Mouse (Mus musculus) stomach, postnatal 0 days (tissue): ENCODE data around the gene Fam110c. TPM values are rescaled to one million over a fixed set of nuclear protein-coding genes. Genes with fewer than 3 reads are reported as not detected.

Source experiments
- ATAC-seq: fragments of 200-750 bp; cut with Nextera tagmentation; 2 replicates; pipeline ENCODE4 v1.8.0; 2017; ENCODE audit not compliant: low FRiP score, low TSS enrichment
- DNase-seq: peaks from one replicate; pipeline ENCODE4 v3.0.0-alpha.2; 2016; ENCODE audit warnings: low spot score
- H3K27ac ChIP-seq: fragments of 300-500 bp; sonication (generic); replicated peaks from 2 replicates; pipeline ENCODE4 v1.5.1; 2014; ENCODE audit warnings: mild to moderate bottlenecking, control low read depth
- H3K27me3 ChIP-seq: fragments of 300-500 bp; sonication (generic); 2 replicates; pipeline ENCODE4 v1.6.1; 2014; ENCODE audit warnings: low read length; ENCODE audit not compliant: control insufficient read depth, insufficient read depth
- H3K36me3 ChIP-seq: fragments of 300-500 bp; sonication (generic); 2 replicates; pipeline ENCODE4 v1.6.1; 2014; ENCODE audit warnings: low read length, mixed read lengths; ENCODE audit not compliant: control insufficient read depth, insufficient read depth
- H3K4me1 ChIP-seq: fragments of 300-500 bp; sonication (generic); replicated peaks from 2 replicates; pipeline ENCODE4 v1.6.1; 2014; ENCODE audit warnings: antibody characterized with exemption; ENCODE audit not compliant: control insufficient read depth, insufficient read depth
- H3K4me2 ChIP-seq: fragments of 300-500 bp; sonication (generic); replicated peaks from 2 replicates; pipeline ENCODE4 v1.6.1; 2014; ENCODE audit warnings: low read depth, mild to moderate bottlenecking, control low read depth, moderate library complexity
- H3K4me3 ChIP-seq: fragments of 300-500 bp; sonication (generic); 2 replicates; pipeline ENCODE4 v1.5.1; 2014; ENCODE audit warnings: low read depth, low read length, control low read depth
- H3K9ac ChIP-seq: fragments of 300-500 bp; sonication (generic); 2 replicates; pipeline ENCODE4 v1.6.1; 2014; ENCODE audit warnings: mild to moderate bottlenecking, low read length, control low read depth, mixed read lengths
- H3K9me3 ChIP-seq: fragments of 300-500 bp; sonication (generic); 2 replicates; pipeline ENCODE4 v1.6.1; 2016; ENCODE audit warnings: low read length; ENCODE audit not compliant: control insufficient read depth
- CTCF ChIP-seq: IDR thresholded peaks from 2 replicates; pipeline ENCODE4 v1.5.1; 2016; ENCODE audit warnings: antibody characterized with exemption, low read depth, mild to moderate bottlenecking, moderate library complexity
- EP300 ChIP-seq: optimal IDR thresholded peaks from 2 replicates; pipeline ENCODE3; 2016; ENCODE audit warnings: antibody characterized with exemption
- WGBS: fragments of 180-500 bp; shearing (Covaris S2); extraction: QIAGEN DNeasy Blood & Tissue Kit; methylation state at CpG from one replicate; pipeline ENCODE4 v1.1.7; 2014; 5-methylcytosine and 5-hydroxymethylcytosine counted together
- polyA plus RNA-seq: library from polyadenylated mRNA; unstranded; fragments of >200 nt; fragmentation: Nextera tagmentation; extraction: Ambion mirVana; gene quantifications from 2 replicates; pipeline ENCODE4 v1.2.1, GENCODE M21; 2015

The Fam110c gene
- polyA plus RNA-seq, result 9.1 and 9.5 TPM in 2 replicates

DNA sequence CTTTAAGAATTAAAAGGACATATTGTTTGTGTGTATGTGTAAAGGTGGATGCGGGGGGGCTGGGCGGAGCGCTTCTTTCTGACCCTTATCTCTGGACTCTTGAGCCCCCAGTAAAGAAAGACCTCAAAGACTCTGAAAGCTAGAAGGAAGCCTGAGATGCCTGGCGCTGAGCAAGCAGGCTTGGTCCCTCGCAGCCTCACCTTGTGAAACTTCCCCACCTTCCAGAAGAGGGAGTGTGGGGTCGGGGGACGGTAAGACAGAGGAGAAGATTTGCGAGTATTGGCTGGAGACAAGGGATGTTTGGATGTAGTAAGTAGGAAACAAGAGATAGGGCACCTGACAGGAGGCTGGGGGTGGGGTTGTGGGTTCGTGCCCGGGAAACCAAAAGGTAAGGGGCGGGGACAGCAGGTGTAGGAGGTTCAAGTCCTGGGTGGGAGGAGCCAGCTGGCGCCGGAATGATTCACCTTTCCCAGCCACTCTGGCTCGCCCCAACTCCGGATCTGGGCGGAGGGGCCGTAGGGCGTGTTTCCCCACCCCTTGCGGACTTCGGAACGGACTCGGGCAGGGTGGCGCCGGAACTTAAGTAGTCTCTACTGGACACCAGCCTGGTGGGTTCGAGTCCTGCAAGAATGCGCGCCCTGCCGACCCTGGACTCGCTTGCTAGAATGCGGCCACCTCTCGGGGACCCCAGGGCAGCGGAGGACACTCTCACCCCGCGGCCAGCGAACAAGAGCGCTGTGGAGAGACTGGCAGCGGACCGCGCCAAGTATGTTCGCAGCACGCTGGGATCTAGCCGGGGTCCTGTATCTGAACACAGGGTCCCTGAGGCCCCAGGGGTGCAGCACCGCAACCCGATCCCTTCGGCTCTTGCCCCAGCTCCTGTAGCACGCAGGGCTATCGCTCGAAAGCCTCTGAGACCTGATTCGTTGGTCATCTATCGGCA lies at the start of gene Fam110c:
Gene Fam110c, plus strand, starts transcription at position 450 of the 943 bp plus-strand sequence.
- H3K4me3 ChIP-seq, result peak within 1 kb of the TSS; percentile 65
- no peaks in the 10 kb centered on the region for H3K27me3 ChIP-seq
- ATAC-seq (peak; percentile 95), DNase-seq (peak; percentile 97)
- H3K4me1 ChIP-seq, result 0 out of 2 replicates have a peak, but pooled peaks cover 2% of the 10 kb centered on the region
- H3K27ac ChIP-seq, result peak within 1 kb of the TSS; percentile 87
- peak within 1 kb of the TSS; percentile 74 for H3K4me2 ChIP-seq
- TF ChIP-seq EP300 (no peak), CTCF (peak; percentile 44; the same call in 1 of the 2 replicates)
- WGBS, result 3% methylated on average over 50 of the region's 50 CpGs
- peak within 1 kb of the TSS; percentile 78 for H3K9ac ChIP-seq
- no peaks in the 10 kb centered on the region for H3K36me3 ChIP-seq
- no peaks in the 10 kb centered on the region for H3K9me3 ChIP-seq

DNA sequence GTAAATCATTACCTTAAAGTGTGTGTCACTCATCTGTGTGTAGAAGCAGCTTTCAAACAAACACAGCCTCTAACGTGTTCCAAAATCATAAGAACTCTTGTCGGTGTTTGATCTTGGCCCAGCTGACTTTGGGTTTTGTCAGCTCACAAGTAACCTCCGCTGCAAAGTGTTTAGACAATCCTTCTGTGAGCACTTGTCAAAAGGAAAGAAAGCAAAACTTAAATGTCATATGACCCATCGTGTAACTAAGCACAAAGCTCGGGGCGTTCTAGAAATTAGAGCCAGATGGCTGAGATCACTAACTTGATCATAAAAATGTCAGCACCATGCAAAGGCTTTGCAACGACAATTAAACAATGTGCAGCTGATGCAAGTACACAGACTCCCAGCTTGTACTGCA lies 47.2 kb upstream of the Fam110c start:
- 17% methylated on average over 7 of the region's 7 CpGs for WGBS
- DNase-seq, result no peak

DNA sequence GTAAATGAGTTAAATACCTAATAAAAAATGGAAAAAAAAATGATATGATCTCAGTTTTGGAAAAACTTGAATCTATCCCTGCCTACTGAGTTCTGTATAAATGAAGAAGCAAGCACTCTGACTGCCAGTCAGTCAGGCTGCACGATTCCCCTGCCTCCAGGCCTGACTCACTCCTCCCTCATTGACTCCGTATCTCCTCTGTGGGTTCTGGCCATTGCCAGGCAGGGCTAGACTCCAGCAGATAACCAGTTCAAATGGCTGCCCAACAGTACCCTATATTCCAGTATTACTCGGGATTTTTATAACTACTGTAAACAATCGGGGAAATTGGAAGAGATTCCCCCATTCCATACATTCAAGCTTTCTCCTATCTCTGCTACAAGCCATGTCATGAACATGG lies 21.6 kb upstream of the Fam110c start:
- no peaks in the 10 kb centered on the region for H3K9me3 ChIP-seq
- H3K4me2 ChIP-seq, result no peak overlapping the region
- no peak for DNase-seq
- H3K4me3 ChIP-seq, result no peak overlapping the region
- H3K4me1 ChIP-seq, result no peaks in the 10 kb centered on the region
- WGBS, result 83% methylated on average over 4 of the region's 4 CpGs
- no peak overlapping the region for H3K27ac ChIP-seq
- H3K27me3 ChIP-seq, result no peaks in the 10 kb centered on the region
- no peak for ATAC-seq
- H3K9ac ChIP-seq, result no peak overlapping the region
- TF ChIP-seq CTCF, result no peak
- TF ChIP-seq EP300, result no peak
- H3K36me3 ChIP-seq, result no peaks in the 10 kb centered on the region

More for the DNA sequence above, 47.2 kb upstream of the Fam110c start:
- Histone ChIP-seq H3K4me3 (no peak overlapping the region), H3K27me3 (no peaks in the 10 kb centered on the region), H3K36me3 (no peaks in the 10 kb centered on the region), H3K4me2 (no peak overlapping the region), H3K27ac (no peak overlapping the region), H3K4me1 (no peaks in the 10 kb centered on the region), H3K9ac (no peak overlapping the region), H3K9me3 (no peaks in the 10 kb centered on the region)
- no peak for ATAC-seq
- TF ChIP-seq EP300, result no peak

DNA sequence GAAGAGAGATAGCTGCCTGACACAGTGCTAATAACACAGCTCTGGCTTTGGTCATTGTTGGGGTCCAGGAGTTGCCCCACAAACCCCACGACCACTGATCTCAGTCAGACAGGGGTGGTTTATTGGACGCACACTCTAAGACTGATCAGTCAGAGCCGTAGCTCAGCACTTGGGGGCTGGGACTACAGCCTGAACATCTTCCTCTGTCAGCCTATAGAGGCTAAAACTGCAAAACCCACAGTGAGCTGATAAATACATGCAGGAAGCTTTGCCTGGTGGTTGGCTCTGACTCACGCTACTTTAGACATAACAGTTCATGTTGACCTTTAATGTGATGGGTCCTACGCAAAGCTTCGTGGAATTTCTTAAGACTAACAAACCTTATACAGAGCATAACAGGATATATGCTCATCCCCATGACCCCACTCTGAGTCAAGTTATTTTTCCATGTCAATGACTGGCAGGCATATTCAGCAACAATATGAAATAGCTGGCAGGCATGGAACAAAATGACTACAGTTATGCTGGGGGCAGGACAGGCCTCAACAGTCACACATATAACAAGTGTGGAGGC lies 17.3 kb upstream of the Fam110c start:
- no peak overlapping the region for H3K9ac ChIP-seq
- no peak overlapping the region for H3K27ac ChIP-seq
- H3K4me3 ChIP-seq, result no peak overlapping the region
- no peaks in the 10 kb centered on the region for H3K27me3 ChIP-seq
- H3K4me1 ChIP-seq, result no peaks in the 10 kb centered on the region
- no peaks in the 10 kb centered on the region for H3K9me3 ChIP-seq
- no peak for TF ChIP-seq EP300
- no peak for TF ChIP-seq CTCF
- no peaks in the 10 kb centered on the region for H3K36me3 ChIP-seq
- 64% methylated on average over 6 of the region's 6 CpGs for WGBS
- DNase-seq (no peak), ATAC-seq (no peak)
- H3K4me2 ChIP-seq, result no peak overlapping the region

DNA sequence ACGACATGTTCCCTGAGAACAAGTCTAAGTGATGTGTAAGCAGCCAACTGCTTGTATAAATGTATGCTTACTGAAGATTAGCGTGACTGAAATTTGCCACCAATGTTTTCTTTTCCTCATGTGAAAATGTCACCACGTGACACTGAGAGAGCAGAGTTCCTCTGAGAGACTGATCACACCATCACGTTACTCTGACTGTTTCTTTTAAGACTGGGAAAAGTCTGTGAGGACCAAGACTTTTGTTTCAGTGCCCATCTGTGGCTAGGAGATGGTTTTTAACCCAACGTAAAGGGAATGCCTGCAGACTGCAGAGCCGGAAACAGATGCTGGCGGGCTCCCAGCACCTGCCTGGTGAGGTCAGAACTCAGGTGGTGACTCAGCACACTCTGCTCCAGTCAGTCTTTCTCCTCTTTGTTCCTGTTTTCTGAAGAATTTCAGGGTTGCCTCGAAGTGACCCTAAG lies 14.2 kb upstream of the Fam110c start:
- no peaks in the 10 kb centered on the region for H3K9me3 ChIP-seq
- no peak overlapping the region for H3K4me3 ChIP-seq
- no peak overlapping the region for H3K9ac ChIP-seq
- peak overlapping the region; percentile 70 for H3K27ac ChIP-seq
- H3K27me3 ChIP-seq, result no peaks in the 10 kb centered on the region
- no peaks in the 10 kb centered on the region for H3K4me1 ChIP-seq
- peak; percentile 94 for ATAC-seq
- no peaks in the 10 kb centered on the region for H3K36me3 ChIP-seq
- DNase-seq, result peak; percentile 85
- H3K4me2 ChIP-seq, result peak overlapping the region; percentile 14; the same call in 1 of the 2 replicates
- TF ChIP-seq CTCF (no peak), EP300 (no peak)
- WGBS, result 24% methylated on average over 8 of the region's 8 CpGs
